Comparison of ENCODE assay signal across 8 mouse cellular contexts in genomic region chr2:32647366-32647765, GRCm38 (mm10). TPM values are rescaled to one million over a fixed set of nuclear protein-coding genes. Genes with fewer than 3 reads are reported as not detected.
DNase-seq lines count a peak whose midpoint lies in the region; ATAC-seq lines count a peak whose summit lies in the region.

No protein-coding gene starts in this region.

- 91% methylated on average over 7 of the region's 7 CpGs for WGBS in forebrain, embryonic 12.5 days
- WGBS in forebrain, embryonic 11.5 days = 90% methylated on average over 7 of the region's 7 CpGs
- WGBS in midbrain, embryonic 10.5 days = 91% methylated on average over 7 of the region's 7 CpGs
- WGBS in midbrain, embryonic 14.5 days = 90% methylated on average over 7 of the region's 7 CpGs
- WGBS in limb, embryonic 12.5 days = 94% methylated on average over 7 of the region's 7 CpGs
- 80% methylated on average over 7 of the region's 7 CpGs for WGBS in stomach, embryonic 14.5 days

- H3K4me3 ChIP-seq in forebrain, embryonic 12.5 days (replicated peaks) = peak overlapping the region; percentile 11; the same call in 1 of the 2 replicates
- no peak overlapping the region for H3K4me3 ChIP-seq in forebrain, embryonic 11.5 days (ENCODE audit: low read depth, low read length)
- H3K4me3 ChIP-seq in midbrain, embryonic 10.5 days = peak overlapping the region; percentile 38
- H3K4me3 ChIP-seq in midbrain, embryonic 14.5 days (replicated peaks; ENCODE audit: low read depth, low read length) = no peak overlapping the region
- peak overlapping the region; percentile 22 for H3K4me3 ChIP-seq in limb, embryonic 12.5 days (replicated peaks)
- H3K4me3 ChIP-seq in stomach, embryonic 14.5 days (ENCODE audit: low read depth, low read length) = peak overlapping the region; percentile 29

- ATAC-seq in forebrain, embryonic 12.5 days (ENCODE audit: low FRiP score) = no peak
- ATAC-seq in forebrain, embryonic 11.5 days (replicated peaks; ENCODE audit: low FRiP score) = no peak
- no peak for ATAC-seq in midbrain, embryonic 14.5 days (ENCODE audit: low FRiP score, low TSS enrichment)
- ATAC-seq in limb, embryonic 12.5 days (ENCODE audit: insufficient number of reproducible peaks, insufficient read depth, low FRiP score, low TSS enrichment, low read depth) = no peak
- no peak for ATAC-seq in stomach, embryonic 14.5 days (ENCODE audit: insufficient number of reproducible peaks, insufficient read depth, low FRiP score, low read depth)

- H3K4me1 ChIP-seq in forebrain, embryonic 12.5 days = no peaks in the 10 kb centered on the region
- no peaks in the 10 kb centered on the region for H3K4me1 ChIP-seq in forebrain, embryonic 11.5 days (replicated peaks; ENCODE audit: control insufficient read depth, insufficient read depth, low read length)
- H3K4me1 ChIP-seq in midbrain, embryonic 10.5 days = peaks cover 25% of the 10 kb centered on the region
- no peaks in the 10 kb centered on the region for H3K4me1 ChIP-seq in midbrain, embryonic 14.5 days (ENCODE audit: control insufficient read depth, insufficient read depth, low read length)
- peaks cover 18% of the 10 kb centered on the region for H3K4me1 ChIP-seq in limb, embryonic 12.5 days (replicated peaks)
- H3K4me1 ChIP-seq in stomach, embryonic 14.5 days (ENCODE audit: control insufficient read depth, insufficient read depth, low read length) = peaks cover 4% of the 10 kb centered on the region; the same call in 1 of the 2 replicates

- H3K27ac ChIP-seq in forebrain, embryonic 12.5 days = no peak overlapping the region
- H3K27ac ChIP-seq in forebrain, embryonic 11.5 days (ENCODE audit: low read depth, low read length) = no peak overlapping the region
- 0 out of 2 replicates have a peak overlapping the region, but pooled peaks have one; percentile 38 for H3K27ac ChIP-seq in midbrain, embryonic 10.5 days (replicated peaks)
- H3K27ac ChIP-seq in midbrain, embryonic 14.5 days (replicated peaks; ENCODE audit: low read depth, low read length) = no peak overlapping the region
- no peak overlapping the region for H3K27ac ChIP-seq in limb, embryonic 12.5 days
- H3K27ac ChIP-seq in stomach, embryonic 14.5 days (ENCODE audit: low read length) = no peak overlapping the region

- H3K4me2 ChIP-seq in forebrain, embryonic 12.5 days = no peak overlapping the region
- no peak overlapping the region for H3K4me2 ChIP-seq in forebrain, embryonic 11.5 days (ENCODE audit: low read depth, low read length, severe bottlenecking)
- H3K4me2 ChIP-seq in midbrain, embryonic 14.5 days (ENCODE audit: low read length) = no peak overlapping the region
- no peak overlapping the region for H3K4me2 ChIP-seq in limb, embryonic 12.5 days
- peak overlapping the region; percentile 31 for H3K4me2 ChIP-seq in stomach, embryonic 14.5 days (replicated peaks; ENCODE audit: low read depth, low read length)

- no peaks in the 10 kb centered on the region for H3K36me3 ChIP-seq in forebrain, embryonic 12.5 days (replicated peaks)
- no peaks in the 10 kb centered on the region for H3K36me3 ChIP-seq in forebrain, embryonic 11.5 days (ENCODE audit: control insufficient read depth, insufficient read depth, low read length)
- H3K36me3 ChIP-seq in midbrain, embryonic 10.5 days = no peaks in the 10 kb centered on the region
- H3K36me3 ChIP-seq in midbrain, embryonic 14.5 days (ENCODE audit: control insufficient read depth, insufficient read depth, low read length) = no peaks in the 10 kb centered on the region
- H3K36me3 ChIP-seq in limb, embryonic 12.5 days = no peaks in the 10 kb centered on the region
- no peaks in the 10 kb centered on the region for H3K36me3 ChIP-seq in stomach, embryonic 14.5 days (ENCODE audit: control insufficient read depth, insufficient read depth, low read length)

- no peaks in the 10 kb centered on the region for H3K9me3 ChIP-seq in forebrain, embryonic 12.5 days
- H3K9me3 ChIP-seq in forebrain, embryonic 11.5 days (ENCODE audit: control insufficient read depth, low read length) = no peaks in the 10 kb centered on the region
- no peaks in the 10 kb centered on the region for H3K9me3 ChIP-seq in midbrain, embryonic 10.5 days (replicated peaks)
- H3K9me3 ChIP-seq in midbrain, embryonic 14.5 days (ENCODE audit: control insufficient read depth, low read length) = no peaks in the 10 kb centered on the region
- no peaks in the 10 kb centered on the region for H3K9me3 ChIP-seq in limb, embryonic 12.5 days
- H3K9me3 ChIP-seq in stomach, embryonic 14.5 days (ENCODE audit: control insufficient read depth, low read depth, low read length) = no peaks in the 10 kb centered on the region

- H3K9ac ChIP-seq in forebrain, embryonic 12.5 days = no peak overlapping the region
- H3K9ac ChIP-seq in forebrain, embryonic 11.5 days (ENCODE audit: low read length) = no peak overlapping the region
- H3K9ac ChIP-seq in midbrain, embryonic 14.5 days (replicated peaks; ENCODE audit: low read length) = no peak overlapping the region
- no peak overlapping the region for H3K9ac ChIP-seq in limb, embryonic 12.5 days (replicated peaks)
- H3K9ac ChIP-seq in stomach, embryonic 14.5 days (replicated peaks; ENCODE audit: low read depth, low read length) = no peak overlapping the region

- no peak for DNase-seq in forebrain, embryonic 11.5 days (ENCODE audit: low spot score)
- DNase-seq in midbrain, embryonic 10.5 days (ENCODE audit: low spot score) = no peak
- no peak for DNase-seq in midbrain, embryonic 14.5 days
- no peak for DNase-seq in embryo, embryonic 11 days
- no peak for DNase-seq in right cerebral cortex, adult 2 months (ENCODE audit: low spot score in 2 of 2)

- H3K27me3 ChIP-seq in forebrain, embryonic 12.5 days = no peaks in the 10 kb centered on the region
- H3K27me3 ChIP-seq in forebrain, embryonic 11.5 days (ENCODE audit: control insufficient read depth, insufficient read depth, low read length) = no peaks in the 10 kb centered on the region
- no peaks in the 10 kb centered on the region for H3K27me3 ChIP-seq in midbrain, embryonic 10.5 days (ENCODE audit: low read depth, poor library complexity, severe bottlenecking)
- H3K27me3 ChIP-seq in midbrain, embryonic 14.5 days (ENCODE audit: control insufficient read depth, insufficient read depth, low read length) = no peaks in the 10 kb centered on the region
- no peaks in the 10 kb centered on the region for H3K27me3 ChIP-seq in limb, embryonic 12.5 days
- H3K27me3 ChIP-seq in stomach, embryonic 14.5 days (ENCODE audit: control insufficient read depth, insufficient read depth, low read length) = no peaks in the 10 kb centered on the region

RNA-seq across cellular contexts. Expression of gene Eng, which starts 1.0 kb away (rescaled TPM):
- 21.0 and 21.4 TPM in 2 replicates for polyA plus RNA-seq in forebrain, embryonic 12.5 days (2016; fragmentation: Nextera tagmentation; extraction: Ambion mirVana)
- 25.5 and 25.9 TPM in 2 replicates for polyA plus RNA-seq in forebrain, embryonic 11.5 days (2014; fragmentation: Nextera tagmentation; extraction: Ambion mirVana)
- polyA plus RNA-seq in midbrain, embryonic 10.5 days (2016; fragmentation: Nextera tagmentation; extraction: Ambion mirVana) = 25.6 and 29.2 TPM in 2 replicates
- 13.5 and 23.8 TPM in 2 replicates for polyA plus RNA-seq in midbrain, embryonic 14.5 days (2014; fragmentation: Nextera tagmentation; extraction: Ambion mirVana)
- polyA plus RNA-seq in limb, embryonic 12.5 days (2016; fragmentation: Nextera tagmentation; extraction: Ambion mirVana) = 24.7 and 25.7 TPM in 2 replicates
- polyA plus RNA-seq in stomach, embryonic 14.5 days (2014; fragmentation: Nextera tagmentation; extraction: Ambion mirVana) = 49.1 and 54.5 TPM in 2 replicates

RNA-seq across cellular contexts. Expression of gene Ak1, which starts 25.8 kb away (rescaled TPM):
- polyA plus RNA-seq in forebrain, embryonic 12.5 days (2016; fragmentation: Nextera tagmentation; extraction: Ambion mirVana) = 27.0 and 32.1 TPM in 2 replicates
- 18.9 and 20.6 TPM in 2 replicates for polyA plus RNA-seq in forebrain, embryonic 11.5 days (2014; fragmentation: Nextera tagmentation; extraction: Ambion mirVana)
- polyA plus RNA-seq in midbrain, embryonic 10.5 days (2016; fragmentation: Nextera tagmentation; extraction: Ambion mirVana) = 26.4 and 30.3 TPM in 2 replicates
- 69.2 and 76.2 TPM in 2 replicates for polyA plus RNA-seq in midbrain, embryonic 14.5 days (2014; fragmentation: Nextera tagmentation; extraction: Ambion mirVana)
- polyA plus RNA-seq in limb, embryonic 12.5 days (2016; fragmentation: Nextera tagmentation; extraction: Ambion mirVana) = 34.3 and 34.4 TPM in 2 replicates
- 16.7 and 17.1 TPM in 2 replicates for polyA plus RNA-seq in stomach, embryonic 14.5 days (2014; fragmentation: Nextera tagmentation; extraction: Ambion mirVana)

RNA-seq across cellular contexts. Expression of gene St6galnac6, which starts 47.9 kb away (rescaled TPM):
- polyA plus RNA-seq in forebrain, embryonic 12.5 days (2016; fragmentation: Nextera tagmentation; extraction: Ambion mirVana) = 11.6 and 11.7 TPM in 2 replicates
- 4.7 and 5.1 TPM in 2 replicates for polyA plus RNA-seq in forebrain, embryonic 11.5 days (2014; fragmentation: Nextera tagmentation; extraction: Ambion mirVana)
- polyA plus RNA-seq in midbrain, embryonic 10.5 days (2016; fragmentation: Nextera tagmentation; extraction: Ambion mirVana) = 10.8 and 11.9 TPM in 2 replicates
- 7.6 and 10.2 TPM in 2 replicates for polyA plus RNA-seq in midbrain, embryonic 14.5 days (2014; fragmentation: Nextera tagmentation; extraction: Ambion mirVana)
- polyA plus RNA-seq in limb, embryonic 12.5 days (2016; fragmentation: Nextera tagmentation; extraction: Ambion mirVana) = 23.4 and 23.7 TPM in 2 replicates
- polyA plus RNA-seq in stomach, embryonic 14.5 days (2014; fragmentation: Nextera tagmentation; extraction: Ambion mirVana) = 7.4 and 7.9 TPM in 2 replicates

RNA-seq across cellular contexts. Expression of gene Fpgs, which starts 56.6 kb away (rescaled TPM):
- polyA plus RNA-seq in forebrain, embryonic 12.5 days (2016; fragmentation: Nextera tagmentation; extraction: Ambion mirVana) = 16.4 and 19.6 TPM in 2 replicates
- 21.9 and 22.3 TPM in 2 replicates for polyA plus RNA-seq in forebrain, embryonic 11.5 days (2014; fragmentation: Nextera tagmentation; extraction: Ambion mirVana)
- 25.6 and 27.9 TPM in 2 replicates for polyA plus RNA-seq in midbrain, embryonic 10.5 days (2016; fragmentation: Nextera tagmentation; extraction: Ambion mirVana)
- 15.3 and 15.6 TPM in 2 replicates for polyA plus RNA-seq in midbrain, embryonic 14.5 days (2014; fragmentation: Nextera tagmentation; extraction: Ambion mirVana)
- polyA plus RNA-seq in limb, embryonic 12.5 days (2016; fragmentation: Nextera tagmentation; extraction: Ambion mirVana) = 31.0 and 32.9 TPM in 2 replicates
- 25.9 and 27.1 TPM in 2 replicates for polyA plus RNA-seq in stomach, embryonic 14.5 days (2014; fragmentation: Nextera tagmentation; extraction: Ambion mirVana)

Comparison
In these comparisons a context has a peak if more than half of its experiments do, and no peak if none do; other contexts are left out.
1. H3K4me3 ChIP-seq: peak in forebrain, embryonic 12.5 days (single experiment), midbrain, embryonic 10.5 days (single experiment), limb, embryonic 12.5 days (single experiment) and stomach, embryonic 14.5 days (single experiment); none in forebrain, embryonic 11.5 days (single experiment) and midbrain, embryonic 14.5 days (single experiment).